In the genomic region with DNA sequence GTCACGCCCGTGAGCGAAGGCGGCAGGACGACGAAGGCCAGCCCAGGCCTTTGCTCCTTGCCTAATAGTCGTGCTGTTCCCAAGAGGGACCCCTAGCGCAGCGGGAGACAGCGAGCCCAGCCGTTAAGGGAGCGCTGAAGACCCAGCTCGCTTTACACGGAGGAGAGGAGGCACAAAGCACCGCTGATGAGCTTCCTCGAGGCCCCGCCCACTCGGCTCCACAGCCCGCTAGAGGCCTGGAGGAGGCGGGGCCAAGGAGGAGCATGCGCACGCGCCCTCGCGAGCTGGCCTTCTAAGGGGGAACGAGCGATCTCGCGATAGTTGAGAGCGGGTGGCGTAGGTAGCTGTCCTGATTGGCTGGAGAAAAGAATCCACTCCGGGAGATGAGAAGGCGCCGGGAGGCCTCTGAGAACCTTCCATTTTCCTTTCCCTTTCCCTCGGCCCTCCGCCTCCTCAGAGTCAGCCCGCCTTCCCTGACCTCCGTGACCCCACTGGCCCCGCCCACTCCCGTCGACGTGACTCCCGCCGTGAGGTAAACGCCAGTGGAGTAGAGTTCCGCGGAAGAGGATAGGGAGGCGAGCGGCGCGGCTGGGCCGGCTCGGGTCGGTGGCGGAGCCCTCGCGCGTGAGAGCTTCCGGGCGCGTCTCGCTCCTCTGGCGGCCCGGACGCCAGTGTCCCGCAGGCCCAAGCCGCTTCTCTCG, we compare ENCODE assay signal across 9 mouse cellular contexts. TPM values are rescaled to one million over a fixed set of nuclear protein-coding genes. Genes with fewer than 3 reads are reported as not detected.
DNase-seq lines count a peak whose midpoint lies in the region; ATAC-seq and TF ChIP-seq lines count a peak whose summit lies in the region.
"Not testable (repeated sequence)": the region's sequence is repeated elsewhere in the genome, so short reads cannot be mapped to it uniquely, and the experiment has no call there.
"Had no signal": no experiment of that assay in that cellular context is flagged by ENCODE, and none has a peak within 500 bp of the region (broad histone marks: within the 10 kb centered on the region; RNA-seq: fewer than 3 reads in every experiment).

No protein-coding gene starts in this region.

- not testable (repeated sequence) for TF ChIP-seq POLR2A in limb, embryonic 14.5 days (IDR thresholded peaks at IDR 0.05; ENCODE audit: borderline replicate concordance, extremely low read depth, insufficient read depth, insufficient read length)

- H3K4me1 ChIP-seq in embryonic facial prominence, embryonic 14.5 days (ENCODE audit: control insufficient read depth, insufficient read depth, low read length); heart, embryonic 12.5 days (replicated peaks); intestine, embryonic 14.5 days (replicated peaks; ENCODE audit: control insufficient read depth, insufficient read depth, low read length); limb, embryonic 14.5 days (ENCODE audit: control insufficient read depth, insufficient read depth, low read length): not testable (repeated sequence)

- H3K4me3 ChIP-seq in embryonic facial prominence, embryonic 14.5 days (ENCODE audit: low read depth, low read length), result peak overlapping the region; percentile 34
- H3K4me3 ChIP-seq in heart, embryonic 12.5 days, result peak overlapping the region; percentile 54
- H3K4me3 ChIP-seq in intestine, embryonic 14.5 days (ENCODE audit: low read depth, low read length), result peak overlapping the region; percentile 37
- H3K4me3 ChIP-seq in limb, embryonic 14.5 days (replicated peaks; ENCODE audit: low read length), result peak overlapping the region; percentile 34

- not testable (repeated sequence) for H3K27ac ChIP-seq in embryonic facial prominence, embryonic 14.5 days (replicated peaks; ENCODE audit: low read depth, low read length); heart, embryonic 12.5 days (ENCODE audit: poor library complexity, severe bottlenecking); intestine, embryonic 14.5 days (ENCODE audit: low read depth); limb, embryonic 14.5 days (replicated peaks; ENCODE audit: low read depth, low read length)

- peak overlapping the region; percentile 53 for H3K4me2 ChIP-seq in embryonic facial prominence, embryonic 14.5 days (ENCODE audit: low read depth, low read length)
- peak overlapping the region; percentile 80 for H3K4me2 ChIP-seq in heart, embryonic 12.5 days
- H3K4me2 ChIP-seq in intestine, embryonic 14.5 days (ENCODE audit: low read length), result peak overlapping the region; percentile 54
- peak overlapping the region; percentile 47 for H3K4me2 ChIP-seq in limb, embryonic 14.5 days (replicated peaks; ENCODE audit: low read depth, low read length, severe bottlenecking)

- not testable (repeated sequence) for ATAC-seq in embryonic facial prominence, embryonic 14.5 days (ENCODE audit: low read depth); heart, embryonic 12.5 days (ENCODE audit: insufficient number of reproducible peaks, low FRiP score); limb, embryonic 14.5 days (ENCODE audit: low FRiP score, low read depth)
- ATAC-seq in intestine, embryonic 14.5 days (replicated peaks; ENCODE audit: low FRiP score, low TSS enrichment, low read depth), result peak; percentile 58; the same call in 1 of the 2 replicates
- 0 out of 2 replicates have a peak, but pooled peaks have one; percentile 47 for ATAC-seq in megakaryocyte-erythroid progenitor cell, adult 5-6 weeks (replicated peaks; ENCODE audit: low FRiP score, low TSS enrichment, poor library complexity, severe bottlenecking)

- DNase-seq in WW6 (ENCODE audit: low read depth, low spot score), result peak; percentile 83
- peak; percentile 38 for DNase-seq in embryonic facial prominence, embryonic 14.5 days (ENCODE audit: low spot score)
- DNase-seq in intestine, embryonic 14.5 days (ENCODE audit: low spot score), result peak; percentile 68
- peak; percentile 30 for DNase-seq in limb, embryonic 14.5 days (ENCODE audit: low spot score)
- DNase-seq in retina, adult 2 months (ENCODE audit: low read depth, low spot score), result peak; percentile 30
- peak; percentile 44 to 58 for DNase-seq in thymus, postnatal 36 days

- H3K27me3 ChIP-seq in embryonic facial prominence, embryonic 14.5 days (replicated peaks; ENCODE audit: control insufficient read depth, insufficient read depth, low read length); heart, embryonic 12.5 days (replicated peaks); intestine, embryonic 14.5 days (replicated peaks; ENCODE audit: control insufficient read depth, insufficient read depth, low read length); limb, embryonic 14.5 days (ENCODE audit: control insufficient read depth, insufficient read depth, low read length): not testable (repeated sequence)

- H3K36me3 ChIP-seq in embryonic facial prominence, embryonic 14.5 days (ENCODE audit: control insufficient read depth, insufficient read depth, low read length); heart, embryonic 12.5 days; intestine, embryonic 14.5 days (ENCODE audit: control insufficient read depth, insufficient read depth, low read length); limb, embryonic 14.5 days (ENCODE audit: control insufficient read depth, insufficient read depth, low read length): not testable (repeated sequence)

- 25% methylated on average over 30 of the region's 68 CpGs for WGBS in embryonic facial prominence, embryonic 14.5 days
- WGBS in heart, embryonic 12.5 days, result 13% methylated on average over 67 of the region's 68 CpGs
- 18% methylated on average over 65 of the region's 68 CpGs for WGBS in intestine, embryonic 14.5 days
- 23% methylated on average over 67 of the region's 68 CpGs for WGBS in limb, embryonic 14.5 days

- H3K9ac ChIP-seq in embryonic facial prominence, embryonic 14.5 days (ENCODE audit: low read depth, low read length), result not testable (repeated sequence)
- H3K9ac ChIP-seq in heart, embryonic 12.5 days, result 0 out of 2 replicates have a peak overlapping the region, but pooled peaks have one; percentile 48
- peak overlapping the region; percentile 13; the same call in 1 of the 2 replicates for H3K9ac ChIP-seq in intestine, embryonic 14.5 days (ENCODE audit: low read length)
- H3K9ac ChIP-seq in limb, embryonic 14.5 days (ENCODE audit: low read depth, low read length, severe bottlenecking), result peak overlapping the region; percentile 36

- H3K9me3 ChIP-seq in embryonic facial prominence, embryonic 14.5 days (ENCODE audit: control insufficient read depth, low read length); heart, embryonic 12.5 days (replicated peaks); intestine, embryonic 14.5 days (ENCODE audit: control insufficient read depth, low read length); limb, embryonic 14.5 days (ENCODE audit: control insufficient read depth, low read length): not testable (repeated sequence)

RNA-seq across cellular contexts. Expression of a gene that starts 46.9 kb away (rescaled TPM):
- polyA plus RNA-seq in embryonic facial prominence, embryonic 14.5 days (2014; fragmentation: Nextera tagmentation; extraction: Ambion mirVana), result 0.07 TPM in 1 of 2 replicates, not detected in the other
- polyA plus RNA-seq in heart, embryonic 12.5 days (2016; fragmentation: Nextera tagmentation; extraction: Ambion mirVana), result not detected in 2 replicates
- polyA plus RNA-seq in intestine, embryonic 14.5 days (2014; fragmentation: Nextera tagmentation; extraction: Ambion mirVana), result 0.15 and 0.35 TPM in 2 replicates
- polyA plus RNA-seq in limb, embryonic 14.5 days (2012; rRNA removed), result not detected in 2 replicates
- not detected in 2 replicates for polyA plus RNA-seq in limb, embryonic 14.5 days (2014; fragmentation: Nextera tagmentation; extraction: Ambion mirVana)
- not detected in 2 replicates for total RNA-seq in megakaryocyte-erythroid progenitor cell, adult 5-6 weeks (2014; fragmentation: Nextera tagmentation)
- 0.11 and 0.70 TPM in 2 replicates for total RNA-seq in megakaryocyte-erythroid progenitor cell, adult 5-6 weeks (2017)
- polyA plus RNA-seq: lung, adult 2 months had no signal

Comparison
In these comparisons a context has a peak if more than half of its experiments do, and no peak if none do; other contexts are left out.
1. DNase-seq: peak in every context shown above with its lines; median percentile 83 in WW6; 68 in intestine, embryonic 14.5 days; 51 in thymus, postnatal 36 days; 38 in embryonic facial prominence, embryonic 14.5 days; 30 in limb, embryonic 14.5 days; 30 in retina, adult 2 months.